Mouse (Mus musculus): ENCODE results near the gene Mylpf.

Mylpf gene

DNA sequence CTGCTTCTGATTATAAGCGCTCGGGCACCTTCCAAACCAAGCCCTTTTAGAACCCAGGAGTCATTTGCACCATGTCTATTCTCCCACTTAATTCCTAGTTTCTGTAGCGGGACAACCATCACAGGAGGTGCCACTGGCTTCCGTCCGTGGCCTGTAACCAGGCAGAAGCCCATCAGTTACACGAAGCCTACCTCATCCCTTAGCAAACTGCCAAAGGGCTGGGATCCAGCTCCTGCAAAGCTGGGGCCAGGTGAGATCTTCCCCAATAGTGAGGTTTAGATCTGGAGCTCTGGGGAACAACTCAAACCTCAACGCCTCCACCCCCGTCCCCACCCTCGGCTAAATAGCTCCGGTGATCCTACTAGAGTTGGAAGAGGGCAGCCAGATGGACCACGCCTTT is 12.2 kb upstream of the Mylpf start:
- DNase-seq (ENCODE audit: extremely low spot score, low read depth, low spot score), result no peak

DNA sequence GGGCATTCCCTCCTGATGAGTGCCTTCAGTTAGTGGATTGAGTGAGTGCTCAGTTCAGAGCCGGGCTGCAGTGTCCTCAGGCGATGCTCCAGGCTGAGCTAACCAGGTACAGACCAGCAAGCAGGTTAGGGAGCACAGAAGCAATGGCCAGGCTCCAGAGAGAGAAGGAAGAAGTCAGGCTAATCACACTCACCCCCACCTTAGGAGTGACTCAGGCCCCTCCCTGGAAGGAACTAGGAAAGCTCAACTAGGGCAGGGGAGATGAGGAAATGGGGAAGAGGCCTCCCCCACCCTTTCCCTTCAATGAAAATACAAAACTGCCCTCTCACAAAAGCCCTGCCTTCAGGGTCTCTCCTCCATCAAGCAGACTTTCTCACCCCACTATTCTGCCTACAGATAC is 2.1 kb upstream of the Mylpf start:
- DNase-seq (ENCODE audit: extremely low spot score, low read depth, low spot score), result no peak

DNA sequence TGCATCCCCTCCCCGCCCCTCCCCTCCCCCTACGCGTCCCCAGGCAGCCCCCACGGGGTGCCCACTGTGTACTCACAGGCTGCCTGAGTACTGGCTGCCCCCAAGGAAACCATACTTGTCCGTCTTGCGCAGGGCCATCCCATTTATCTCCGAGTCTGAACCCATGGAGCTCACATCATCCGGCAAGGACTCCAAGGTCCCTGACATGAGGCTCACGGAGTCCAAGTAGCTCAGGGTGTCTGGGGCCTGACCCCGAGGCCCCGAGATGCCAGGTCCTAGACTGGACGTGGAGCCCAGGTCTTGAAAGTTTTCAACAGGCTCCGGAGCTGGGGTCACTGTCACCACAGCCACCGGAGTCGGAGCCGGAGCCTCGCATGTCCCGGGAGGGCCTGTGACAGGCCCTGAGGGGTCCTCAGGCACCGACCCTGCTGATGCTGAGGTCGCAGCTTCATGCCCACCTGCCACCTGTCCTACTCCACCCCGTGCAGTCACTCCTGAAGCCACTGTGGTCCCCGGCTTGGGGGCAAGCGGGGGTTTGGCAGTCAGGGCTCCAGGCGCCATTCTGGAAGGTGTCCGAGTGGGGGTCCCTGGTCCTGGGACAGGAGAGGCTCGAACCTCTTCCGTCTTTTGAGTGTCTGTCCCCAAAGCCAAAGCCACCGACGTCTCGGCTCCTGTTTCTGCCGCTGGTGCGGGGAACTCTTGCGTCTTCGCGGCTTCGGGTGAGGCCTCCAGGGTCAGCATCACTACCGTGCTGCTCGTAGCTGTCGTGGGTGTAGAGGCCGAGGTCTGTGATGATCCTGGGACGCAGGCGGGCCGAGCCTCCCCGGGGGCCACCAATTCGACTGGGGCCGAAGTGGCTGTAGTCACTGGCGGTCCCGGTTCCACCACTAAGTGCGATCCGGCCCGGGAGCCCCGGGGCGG is 1.1 kb upstream of the Mylpf start:
- no peak for DNase-seq (ENCODE audit: extremely low spot score, low read depth, low spot score)

DNA sequence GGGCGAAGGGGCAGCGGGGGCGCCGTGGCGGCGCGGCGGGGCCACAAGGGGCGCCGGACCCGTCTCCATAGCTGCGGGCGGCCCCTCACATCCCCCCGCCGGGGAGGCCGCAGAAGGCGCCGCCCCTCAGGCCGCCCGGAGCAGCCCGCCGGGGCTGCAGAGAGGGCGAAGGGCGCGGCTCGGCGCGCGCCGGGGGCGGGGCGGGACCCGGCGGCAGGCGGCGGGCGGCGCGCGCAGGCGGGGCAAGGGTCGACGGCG is 466 bp upstream of the Mylpf start, which contains the start of gene Tbc1d10b:
TSS of gene Tbc1d10b (minus strand) at position 174 of the 258 bp plus-strand sequence.
- DNase-seq (ENCODE audit: extremely low spot score, low read depth, low spot score), result no peak

DNA sequence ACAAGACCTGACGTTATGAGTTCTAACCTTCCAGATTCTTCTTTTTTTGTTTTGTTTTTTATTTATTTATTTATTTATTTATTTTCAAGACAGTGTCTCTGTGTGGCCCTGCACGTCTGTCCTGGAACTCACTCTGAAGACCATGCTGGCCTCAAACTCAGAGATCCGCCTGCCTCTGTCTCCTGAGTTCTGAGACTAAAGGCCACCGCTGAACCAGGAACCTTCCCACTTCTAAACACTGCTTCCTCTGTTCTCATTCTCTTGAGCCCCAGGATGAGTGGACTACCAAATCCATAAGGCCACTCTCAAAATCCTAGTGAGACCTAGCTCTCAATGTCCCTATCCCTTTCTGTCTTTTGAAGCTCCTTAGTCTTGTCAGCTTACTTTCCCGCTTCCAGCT is 1.2 kb downstream of the Mylpf start:
- no peak for DNase-seq (ENCODE audit: extremely low spot score, low read depth, low spot score)

DNA sequence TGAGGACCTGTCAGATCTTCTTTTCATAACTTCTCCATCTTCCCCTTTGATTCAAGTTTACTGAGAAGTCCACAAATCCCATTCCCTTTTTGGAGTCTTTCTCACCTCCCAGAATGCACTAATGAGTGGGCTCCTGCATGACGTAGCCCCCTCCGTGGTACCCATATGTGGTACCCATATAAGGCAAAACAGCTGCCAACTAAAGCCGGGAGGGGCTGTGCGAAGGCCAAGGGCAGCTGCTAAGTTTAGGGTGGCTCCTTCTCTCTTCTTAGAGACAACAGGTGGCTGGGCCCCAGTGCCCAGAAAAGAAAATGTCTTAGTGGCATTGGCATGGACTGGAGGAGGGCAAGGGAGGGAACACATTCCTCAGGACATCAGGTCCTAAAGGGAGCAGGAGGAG is 1.6 kb downstream of the Mylpf start:
- DNase-seq (ENCODE audit: extremely low spot score, low read depth, low spot score), result no peak

DNA sequence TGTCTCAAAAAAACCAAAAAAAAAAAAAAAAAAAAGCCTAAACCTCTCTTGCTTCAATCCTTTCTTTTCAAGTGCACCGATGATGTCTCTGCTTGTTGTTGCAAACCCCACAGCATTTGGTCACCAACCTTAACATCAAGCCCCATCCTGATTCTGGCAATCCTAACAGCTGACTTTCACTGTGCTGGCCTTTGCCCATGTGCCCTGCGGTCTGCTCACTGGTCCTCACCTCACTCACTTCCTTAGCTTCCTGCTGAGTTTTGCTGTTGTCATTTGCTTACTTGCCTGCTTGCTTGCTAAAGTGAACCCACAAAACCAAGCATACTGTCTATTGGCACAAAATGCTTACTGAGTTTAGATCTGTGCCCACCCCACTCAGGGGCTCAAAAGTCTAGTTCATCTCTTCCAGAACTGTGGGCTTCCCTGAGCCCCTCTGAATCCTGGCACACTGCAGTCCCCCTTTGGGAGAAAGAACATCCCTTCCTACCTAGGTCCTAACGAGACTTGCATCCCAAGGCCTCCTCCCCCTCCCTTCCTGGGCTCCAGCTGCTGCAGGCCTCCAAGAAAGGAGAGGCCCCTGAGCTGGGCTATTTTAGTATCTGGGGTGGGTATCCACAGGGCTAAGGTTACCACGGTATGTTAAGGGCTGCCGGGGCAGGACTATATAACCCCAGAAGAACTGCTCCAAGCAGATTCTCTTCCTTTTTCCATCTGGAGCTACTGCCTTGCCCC is 2.5 kb downstream of the Mylpf start:
- no peak for DNase-seq (ENCODE audit: extremely low spot score, low read depth, low spot score)

DNA sequence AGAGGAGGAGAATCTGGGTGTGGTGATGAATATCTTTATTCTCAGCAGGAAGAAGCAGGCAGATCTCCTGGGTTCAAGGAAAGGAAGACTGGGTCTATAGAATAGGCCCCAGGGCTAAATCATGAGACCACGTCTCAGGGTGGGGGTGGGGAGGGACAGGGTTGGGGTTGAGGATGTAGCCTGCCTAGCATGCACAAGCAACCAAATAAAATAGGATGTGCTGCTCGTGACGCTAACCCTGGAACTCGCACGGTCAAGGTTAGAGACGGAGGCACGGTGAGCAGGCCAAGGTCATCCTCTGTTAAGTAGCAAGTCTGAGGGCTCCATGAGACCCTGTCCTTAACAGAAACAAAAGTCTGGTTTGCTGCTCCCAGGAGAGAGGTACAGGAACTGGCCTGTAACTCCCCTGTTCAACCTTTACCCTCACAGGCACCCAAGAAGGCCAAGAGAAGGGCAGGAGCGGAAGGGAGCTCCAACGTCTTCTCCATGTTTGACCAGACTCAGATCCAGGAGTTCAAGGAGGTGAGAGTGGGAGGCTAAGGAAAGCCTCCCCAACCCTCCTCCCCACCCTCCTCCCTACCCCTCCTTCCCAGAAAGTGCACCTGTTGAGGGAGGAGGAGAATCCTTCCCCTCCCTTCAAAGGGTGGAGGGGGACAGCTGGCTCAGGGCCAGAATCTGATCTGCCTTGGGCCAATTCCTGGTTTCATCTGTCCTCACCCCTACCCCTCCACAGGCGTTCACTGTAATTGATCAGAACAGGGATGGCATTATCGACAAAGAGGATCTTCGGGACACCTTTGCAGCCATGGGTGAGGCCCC is 4.0 kb downstream of the Mylpf start:
- no peak for DNase-seq (ENCODE audit: extremely low spot score, low read depth, low spot score)

DNA sequence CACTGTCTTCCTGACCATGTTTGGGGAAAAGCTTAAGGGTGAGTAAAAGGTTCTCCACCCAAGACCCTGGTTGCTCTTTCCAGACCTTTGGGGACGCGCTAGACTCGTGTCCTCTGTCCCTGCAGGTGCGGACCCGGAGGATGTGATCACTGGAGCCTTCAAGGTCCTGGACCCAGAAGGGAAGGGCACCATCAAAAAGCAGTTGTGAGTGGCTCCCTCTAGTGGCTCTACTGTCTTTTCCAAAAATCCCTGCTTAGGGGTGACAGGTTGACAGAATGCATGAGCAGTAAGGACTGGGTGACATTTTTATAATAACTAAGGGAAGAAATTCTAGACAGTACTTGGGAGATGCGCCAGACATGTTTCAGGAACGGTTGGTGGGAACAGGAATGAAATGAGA is 4.8 kb downstream of the Mylpf start:
- DNase-seq (ENCODE audit: extremely low spot score, low read depth, low spot score), result no peak

DNA sequence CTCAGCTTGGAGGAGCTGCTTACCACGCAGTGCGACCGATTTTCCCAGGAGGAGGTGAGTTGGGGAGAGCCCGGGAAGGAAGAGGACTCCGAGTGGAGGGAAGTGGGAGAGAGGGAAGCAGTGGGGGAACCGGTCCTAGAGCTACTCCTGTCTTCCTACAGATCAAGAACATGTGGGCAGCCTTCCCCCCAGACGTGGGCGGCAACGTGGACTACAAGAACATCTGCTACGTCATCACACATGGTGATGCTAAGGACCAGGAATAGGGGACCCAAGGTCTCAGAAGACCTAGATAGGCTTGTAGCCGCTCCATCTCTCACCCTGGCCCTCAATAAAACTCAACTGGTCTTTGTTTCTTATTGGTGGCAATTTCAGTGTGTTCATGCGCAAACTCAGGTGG is 5.2 kb downstream of the Mylpf start:
- no peak for DNase-seq (ENCODE audit: extremely low spot score, low read depth, low spot score)

DNA sequence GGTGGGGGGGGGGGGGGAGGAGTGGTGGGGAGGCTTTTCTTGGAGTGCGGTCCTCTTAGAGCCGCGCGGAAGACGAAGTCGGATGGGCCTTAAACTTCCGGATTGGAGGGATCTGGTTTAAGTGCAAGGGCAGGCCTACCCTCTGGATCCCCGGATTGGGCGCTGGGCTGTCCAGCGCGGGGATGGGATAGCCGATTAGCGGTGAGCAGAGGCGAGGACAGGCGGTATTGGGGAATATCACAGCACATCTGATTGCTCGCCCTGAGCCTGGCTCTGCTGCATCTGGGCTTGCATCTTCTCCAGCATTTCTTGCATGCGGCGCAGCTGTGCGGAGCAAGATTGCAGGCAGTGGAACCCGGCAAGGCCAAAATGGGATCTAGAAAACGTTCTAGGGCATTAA is 5.8 kb downstream of the Mylpf start:
- no peak for DNase-seq (ENCODE audit: extremely low spot score, low read depth, low spot score)

DNA sequence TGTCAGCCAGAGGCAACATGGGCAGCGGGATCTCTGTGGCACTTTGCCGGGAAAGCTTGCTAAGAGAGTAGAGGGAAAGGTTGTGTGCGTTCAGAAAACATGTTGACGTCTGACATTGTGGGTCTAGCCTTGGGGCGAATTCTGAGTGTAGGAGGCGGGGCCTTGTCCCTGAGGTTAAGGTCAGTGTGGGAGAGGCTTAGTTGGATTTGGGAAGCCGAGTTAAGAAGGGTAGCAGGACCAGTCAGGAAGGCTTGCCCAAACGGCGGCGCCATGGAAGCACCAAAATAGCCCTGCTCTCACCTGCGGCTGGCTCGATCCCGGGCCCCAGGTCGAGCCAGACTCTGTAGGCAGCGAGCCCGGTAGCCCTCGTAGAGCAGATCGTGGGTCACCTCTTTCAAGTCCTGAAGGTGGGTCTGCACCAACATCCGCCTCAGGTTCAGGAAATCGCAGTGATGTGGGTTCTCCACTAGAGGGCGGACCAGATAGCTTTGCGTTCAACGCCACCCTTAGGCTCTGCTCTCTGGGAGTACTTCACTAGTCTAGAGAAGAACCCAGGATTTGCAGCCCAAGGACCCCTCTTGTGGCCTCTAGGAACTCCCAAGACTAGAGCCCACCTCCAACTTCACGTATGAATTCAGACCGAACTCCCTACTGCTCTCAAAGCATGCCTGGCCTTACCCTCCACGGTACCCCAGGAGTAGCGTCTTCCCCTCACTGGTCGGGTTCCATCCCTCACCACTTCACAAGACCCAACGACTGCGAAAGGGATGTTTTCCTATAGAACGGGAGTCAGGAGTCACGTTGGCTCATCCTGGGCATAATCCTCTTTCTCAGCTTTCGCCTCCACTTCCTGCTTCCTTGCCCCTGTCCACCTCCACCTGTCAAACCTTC is 6.5 kb downstream of the Mylpf start:
- DNase-seq (ENCODE audit: extremely low spot score, low read depth, low spot score), result no peak

DNA sequence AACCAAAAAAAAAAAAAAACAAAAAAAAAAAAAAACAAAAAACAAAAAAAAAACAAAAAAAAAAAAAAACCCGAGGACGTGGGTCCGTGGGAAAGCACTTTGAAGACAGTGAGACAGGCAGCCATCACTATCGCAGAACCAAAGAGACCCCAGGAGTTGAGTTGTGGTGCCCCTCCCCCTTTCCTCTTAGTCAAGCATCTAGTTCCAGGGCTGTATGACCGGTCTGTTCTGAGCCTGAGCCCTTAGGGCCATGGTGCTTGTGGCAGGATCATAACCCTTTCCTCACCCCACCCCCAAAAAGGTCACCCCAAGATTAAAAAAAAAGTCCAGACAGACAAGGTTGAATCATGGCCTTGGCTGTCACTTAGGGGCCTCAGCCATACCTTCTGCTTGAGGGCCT is 7.6 kb downstream of the Mylpf start:
- no peak for DNase-seq (ENCODE audit: extremely low spot score, low read depth, low spot score)

DNA sequence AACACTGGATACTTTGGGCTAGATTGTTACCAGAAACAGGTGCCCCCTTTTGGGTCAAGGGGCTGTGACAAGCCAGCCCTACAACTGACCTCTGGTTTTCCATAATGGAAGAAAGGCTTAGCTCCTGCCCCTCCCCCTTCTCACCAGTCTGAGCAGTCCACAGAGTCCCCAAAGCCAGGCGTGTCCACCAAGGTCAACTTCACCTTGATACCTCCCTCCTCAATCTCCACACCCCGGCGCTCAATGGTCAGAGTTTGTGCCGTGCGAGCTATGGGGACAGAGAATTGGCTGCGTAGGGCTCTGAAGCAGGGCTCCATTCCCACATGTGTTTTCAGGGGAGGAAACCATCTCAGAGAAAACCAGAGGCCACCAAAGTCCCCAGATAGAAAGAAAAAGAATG is 8.8 kb downstream of the Mylpf start:
- DNase-seq (ENCODE audit: extremely low spot score, low read depth, low spot score), result no peak

DNA sequence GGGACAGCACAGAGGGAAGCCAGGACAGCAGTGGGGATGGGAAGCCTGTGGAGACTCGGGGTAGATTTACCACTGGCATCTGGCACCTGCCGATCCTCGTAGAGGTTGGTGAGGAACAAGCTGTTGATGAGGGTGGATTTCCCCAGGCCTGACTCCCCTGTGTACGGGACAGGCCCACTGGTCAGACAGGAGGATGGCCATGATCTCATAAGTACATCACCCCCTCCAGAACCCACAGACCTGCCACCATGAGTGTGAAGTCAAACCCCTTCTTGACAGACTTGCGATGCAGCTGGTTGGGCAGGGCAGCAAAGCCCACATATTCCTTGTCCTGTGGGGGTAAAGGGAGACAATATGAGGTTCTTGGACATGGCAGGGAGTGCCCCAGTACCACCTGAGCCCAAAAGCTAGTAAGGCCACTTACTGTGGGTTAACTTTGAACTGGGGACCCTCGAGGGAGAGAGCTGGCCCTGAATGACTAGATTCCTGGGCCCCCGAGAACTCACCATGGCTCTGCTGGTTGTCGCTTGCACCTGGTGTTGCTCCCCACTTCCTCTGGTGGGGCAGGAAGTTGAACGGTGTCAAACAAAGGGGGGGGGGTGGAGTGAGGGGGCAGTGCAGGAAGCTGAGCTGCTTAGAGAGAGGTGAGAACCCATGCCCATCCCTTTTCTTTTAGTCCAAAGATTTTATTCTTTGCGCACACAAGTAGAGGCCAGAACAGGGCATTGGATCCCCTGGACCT is 9.4 kb downstream of the Mylpf start:
- no peak for DNase-seq (ENCODE audit: extremely low spot score, low read depth, low spot score)

DNA sequence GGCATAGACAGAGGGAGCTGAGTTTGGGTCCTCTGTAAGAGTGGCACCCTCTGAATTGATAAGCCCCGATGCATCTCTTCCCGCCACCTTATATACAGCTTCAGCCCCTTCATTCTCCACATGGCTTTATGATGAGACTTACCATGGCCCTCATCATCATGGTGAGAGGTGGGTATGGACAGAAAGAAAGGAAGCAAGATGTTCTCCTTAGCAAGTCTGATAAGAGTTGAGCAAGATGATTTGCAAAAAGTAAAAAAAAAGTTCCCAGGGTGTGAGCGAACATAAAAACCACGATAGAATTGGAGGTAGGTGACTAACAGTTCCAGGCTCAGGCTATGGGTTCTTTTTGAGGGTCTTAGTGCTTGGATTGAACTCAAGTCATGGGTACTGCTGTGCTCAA is 10.0 kb downstream of the Mylpf start:
- no peak for DNase-seq (ENCODE audit: extremely low spot score, low read depth, low spot score)

DNA sequence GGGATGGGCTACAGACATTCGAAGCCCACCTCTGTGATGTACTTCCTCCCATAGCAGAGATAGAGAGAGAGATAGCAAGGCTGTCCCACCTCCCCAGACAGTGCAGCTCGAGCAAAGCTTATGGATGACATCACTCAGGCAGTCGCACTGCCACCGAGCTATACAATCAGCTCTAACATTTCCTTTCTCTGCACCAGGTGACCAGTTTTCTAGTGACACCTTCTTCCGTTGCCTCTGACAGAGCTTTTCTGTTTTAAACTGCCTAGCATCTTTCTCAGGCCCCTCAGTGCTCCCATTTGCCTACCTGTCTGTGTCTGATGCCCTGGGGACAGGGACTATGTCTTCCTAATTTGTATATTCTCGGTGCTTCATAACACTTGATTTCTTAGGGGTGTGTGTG is 11.8 kb downstream of the Mylpf start:
- DNase-seq (ENCODE audit: extremely low spot score, low read depth, low spot score), result no peak

DNA sequence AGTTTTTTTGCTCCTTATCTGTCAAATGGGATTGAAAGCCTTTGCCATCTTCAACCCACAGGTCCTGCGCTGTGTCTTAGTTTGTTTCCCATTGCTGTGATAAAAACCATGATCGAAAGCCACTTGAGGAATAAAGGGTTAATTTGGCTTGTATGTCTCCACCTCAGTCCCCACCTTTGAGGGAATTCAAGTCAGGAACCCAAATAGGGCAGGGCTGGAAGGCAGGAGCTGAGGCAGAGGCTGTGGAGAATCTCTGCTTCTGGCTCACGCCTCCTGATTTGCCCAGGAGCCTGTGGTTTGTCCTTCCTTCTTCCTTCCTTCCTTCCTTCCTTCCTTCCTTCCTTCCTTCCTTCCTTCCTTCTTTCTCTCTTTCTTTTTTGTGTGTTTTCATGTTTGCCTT is 14.4 kb downstream of the Mylpf start:
- DNase-seq (ENCODE audit: extremely low spot score, low read depth, low spot score), result no peak

DNA sequence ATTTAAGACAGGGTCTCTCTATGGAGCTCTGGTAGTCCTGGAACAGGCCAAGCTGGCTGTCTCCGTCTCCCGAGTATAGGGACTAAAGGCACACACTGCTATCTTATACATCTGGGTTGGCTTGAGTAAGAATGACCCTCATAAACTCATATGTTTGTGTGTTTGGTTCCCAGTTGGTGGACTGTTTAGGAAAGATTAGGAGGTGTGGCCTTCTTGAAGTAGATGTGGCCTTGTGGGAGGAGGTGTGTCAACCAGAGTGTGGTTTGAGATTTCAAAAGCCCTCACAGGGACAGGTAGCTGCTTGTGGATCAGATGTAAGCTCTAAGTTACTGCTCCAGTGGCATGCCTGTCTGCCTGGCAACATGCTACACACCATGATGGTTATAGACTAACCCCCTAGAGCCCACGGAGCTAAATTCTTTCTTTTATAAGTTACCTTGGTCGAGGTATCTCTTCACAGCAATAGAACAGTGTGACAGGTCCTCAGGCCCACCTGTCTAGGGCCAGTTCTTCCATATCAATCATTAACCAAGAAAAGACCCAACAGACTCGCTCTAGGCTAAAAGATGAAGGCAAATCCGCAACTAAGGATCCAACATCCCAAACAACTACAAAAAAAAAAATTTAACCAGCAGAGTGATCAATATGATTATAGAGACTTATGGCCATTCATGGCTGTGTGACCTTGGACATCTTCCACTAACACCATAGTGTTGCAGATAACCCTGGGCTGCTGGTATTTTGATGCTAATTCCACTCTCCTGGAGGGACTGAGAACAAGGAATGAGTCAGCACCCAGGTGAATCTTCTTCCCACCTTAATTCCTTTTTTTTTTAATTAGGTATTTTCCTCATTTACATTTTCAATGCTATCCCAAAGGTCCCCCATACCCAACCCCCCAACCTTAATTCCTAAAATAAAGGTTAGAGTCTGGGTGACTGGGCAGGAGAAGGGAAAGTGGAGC is 15.1 kb downstream of the Mylpf start:
- DNase-seq (ENCODE audit: extremely low spot score, low read depth, low spot score), result no peak

Measured in hindlimb bud, embryonic 11.5 days (tissue).